Mouse (Mus musculus) forebrain, embryonic 13.5 days (tissue): ENCODE measurements around the gene Ubtd2. TPM values are rescaled to one million over a fixed set of nuclear protein-coding genes. Genes with fewer than 3 reads are reported as not detected.
"Not testable (repeated sequence)": the region's sequence is repeated elsewhere in the genome, so short reads cannot be mapped to it uniquely, and the experiment has no call there.

Experiments
- ATAC-seq: fragments of 200-750 bp; cut with Nextera tagmentation; 2 replicates; pipeline ENCODE4 v1.8.0; 2017
- H3K27ac ChIP-seq: fragments of 300-500 bp; sonication (generic); 2 replicates; pipeline ENCODE4 v1.5.1; 2015; ENCODE audit warnings: inconsistent platforms, mild to moderate bottlenecking, moderate library complexity
- H3K27me3 ChIP-seq: fragments of 300-500 bp; sonication (generic); 2 replicates; pipeline ENCODE4 v1.6.1; 2015; ENCODE audit warnings: mild to moderate bottlenecking, inconsistent platforms
- H3K36me3 ChIP-seq: fragments of 300-500 bp; sonication (generic); 2 replicates; pipeline ENCODE4 v1.6.1; 2015; ENCODE audit warnings: mild to moderate bottlenecking, inconsistent platforms; ENCODE audit not compliant: poor library complexity, severe bottlenecking
- H3K4me1 ChIP-seq: fragments of 300-500 bp; sonication (generic); 2 replicates; pipeline ENCODE4 v1.6.1; 2015; ENCODE audit warnings: inconsistent platforms
- H3K4me2 ChIP-seq: fragments of 300-500 bp; sonication (generic); 2 replicates; pipeline ENCODE4 v1.6.1; 2015; ENCODE audit warnings: inconsistent platforms, mild to moderate bottlenecking, moderate library complexity
- H3K4me3 ChIP-seq: fragments of 300-500 bp; sonication (generic); 2 replicates; pipeline ENCODE4 v1.5.1; 2015; ENCODE audit warnings: mild to moderate bottlenecking, inconsistent platforms
- H3K9ac ChIP-seq: fragments of 300-500 bp; sonication (generic); 2 replicates; pipeline ENCODE4 v1.6.1; 2015; ENCODE audit warnings: mild to moderate bottlenecking, inconsistent platforms
- H3K9me3 ChIP-seq: fragments of 300-500 bp; sonication (generic); replicated peaks from 2 replicates; pipeline ENCODE4 v1.6.1; 2016; ENCODE audit warnings: inconsistent platforms
- WGBS: fragments of 180-500 bp; shearing (Covaris S2); methylation state at CpG from one replicate; pipeline ENCODE4 v1.1.7; 2015; 5-methylcytosine and 5-hydroxymethylcytosine counted together
- polyA plus RNA-seq: library from polyadenylated mRNA; unstranded; fragments of >200 nt; fragmentation: Nextera tagmentation; extraction: Ambion mirVana; gene quantifications from 2 replicates; pipeline ENCODE4 v1.2.1, GENCODE M21; 2015

Ubtd2 gene
- polyA plus RNA-seq, 1 experiment from 2014 or later = 59.4 TPM

GRCm38 (mm10) chr11:32498757-32499535 lies 43.8 kb downstream of the Ubtd2 start:
- H3K27ac ChIP-seq = peak overlapping the region; percentile 70
- H3K36me3 ChIP-seq = peaks cover 15% of the 10 kb centered on the region
- no peak overlapping the region for H3K4me2 ChIP-seq
- H3K4me1 ChIP-seq = peaks cover 10% of the 10 kb centered on the region
- no peak overlapping the region for H3K4me3 ChIP-seq
- no peaks in the 10 kb centered on the region for H3K27me3 ChIP-seq
- H3K9me3 ChIP-seq = no peaks in the 10 kb centered on the region
- 73% methylated on average over 7 of the region's 7 CpGs for WGBS
- H3K9ac ChIP-seq = no peak overlapping the region
- peak; percentile 43; the same call in 1 of the 2 replicates for ATAC-seq

- no peak overlapping the region for H3K9ac ChIP-seq
- no peak overlapping the region for H3K4me2 ChIP-seq
- no peaks in the 10 kb centered on the region for H3K9me3 ChIP-seq
- H3K4me1 ChIP-seq = peaks cover 10% of the 10 kb centered on the region
- no peak for ATAC-seq
- H3K27ac ChIP-seq = no peak overlapping the region
- no peaks in the 10 kb centered on the region for H3K27me3 ChIP-seq
- no peak overlapping the region for H3K4me3 ChIP-seq
- peaks cover 15% of the 10 kb centered on the region for H3K36me3 ChIP-seq
- WGBS = 94% methylated on average over 4 of the region's 4 CpGs
Measured at GRCm38 (mm10) chr11:32499931-32500330, 44.8 kb downstream of the Ubtd2 start.

DNA sequence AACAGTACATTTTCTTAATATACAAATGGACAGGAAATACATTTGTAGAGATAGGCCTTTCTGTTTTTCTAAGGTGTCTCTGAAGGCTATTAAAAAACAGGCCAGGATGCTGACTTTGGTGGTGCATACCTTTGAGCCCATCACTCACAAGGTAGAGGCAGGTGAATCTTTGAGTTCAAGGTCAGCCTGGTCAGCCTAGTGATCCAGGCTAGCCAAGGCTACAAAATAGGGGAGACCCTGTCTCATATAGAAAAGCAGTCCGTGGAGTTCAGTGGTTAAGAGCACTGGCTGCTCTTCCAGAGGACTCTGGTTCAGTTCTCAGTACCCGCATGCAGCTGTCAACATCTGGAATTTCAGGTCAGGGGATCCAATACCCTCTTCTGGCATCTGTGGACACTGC lies 48.5 kb downstream of the Ubtd2 start:
- Histone ChIP-seq H3K27me3 (no peaks in the 10 kb centered on the region), H3K9me3 (no peaks in the 10 kb centered on the region), H3K4me3 (no peak overlapping the region), H3K36me3 (peaks cover 15% of the 10 kb centered on the region), H3K27ac (no peak overlapping the region), H3K4me2 (no peak overlapping the region), H3K9ac (no peak overlapping the region), H3K4me1 (peaks cover 6% of the 10 kb centered on the region)
- no peak for ATAC-seq
- 100% methylated on average over 2 of the region's 2 CpGs for WGBS

GRCm38 (mm10) chr11:32505091-32505739 lies 50.0 kb downstream of the Ubtd2 start:
- H3K4me2 ChIP-seq = no peak overlapping the region
- WGBS = 89% methylated on average over 7 of the region's 7 CpGs
- peaks cover 15% of the 10 kb centered on the region for H3K36me3 ChIP-seq
- H3K9ac ChIP-seq = no peak overlapping the region
- H3K4me1 ChIP-seq = no peaks in the 10 kb centered on the region
- no peak overlapping the region for H3K27ac ChIP-seq
- no peaks in the 10 kb centered on the region for H3K9me3 ChIP-seq
- no peaks in the 10 kb centered on the region for H3K27me3 ChIP-seq
- no peak for ATAC-seq
- H3K4me3 ChIP-seq = no peak overlapping the region

GRCm38 (mm10) chr11:32510930-32511329 lies 55.8 kb downstream of the Ubtd2 start:
- no peak overlapping the region for H3K4me3 ChIP-seq
- peaks cover 6% of the 10 kb centered on the region for H3K36me3 ChIP-seq
- ATAC-seq = no peak
- no peaks in the 10 kb centered on the region for H3K9me3 ChIP-seq
- no peaks in the 10 kb centered on the region for H3K4me1 ChIP-seq
- H3K9ac ChIP-seq = no peak overlapping the region
- H3K27ac ChIP-seq = no peak overlapping the region
- 75% methylated on average over 1 of the region's 1 CpGs for WGBS
- no peaks in the 10 kb centered on the region for H3K27me3 ChIP-seq
- H3K4me2 ChIP-seq = no peak overlapping the region

DNA sequence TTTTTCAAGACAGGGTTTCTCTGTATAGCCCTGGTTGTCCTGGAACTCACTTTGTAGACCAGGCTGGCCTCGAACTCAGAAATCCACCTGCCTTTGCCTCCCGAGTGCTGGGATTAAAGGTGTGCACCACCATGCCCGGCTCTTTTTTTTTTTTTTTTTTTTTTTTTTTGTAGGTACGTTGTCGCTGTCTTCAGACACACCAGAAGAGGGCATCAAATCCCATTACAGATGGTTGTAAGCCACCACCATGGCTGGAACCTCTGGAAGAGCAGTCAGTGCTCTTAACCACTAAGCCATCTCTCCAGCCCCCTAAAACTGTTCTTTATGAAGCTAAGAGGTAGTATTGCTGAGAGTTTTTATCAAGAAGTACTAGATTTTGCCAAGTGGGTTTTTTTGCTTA lies 59.7 kb downstream of the Ubtd2 start:
- WGBS = 93% methylated on average over 4 of the region's 5 CpGs
- not testable (repeated sequence) for H3K9me3 ChIP-seq, H3K4me3 ChIP-seq, H3K27ac ChIP-seq, H3K27me3 ChIP-seq, H3K4me2 ChIP-seq, ATAC-seq, H3K9ac ChIP-seq, H3K4me1 ChIP-seq
- peaks cover 24% of the 10 kb centered on the region for H3K36me3 ChIP-seq

GRCm38 (mm10) chr11:32516091-32516490 lies 60.9 kb downstream of the Ubtd2 start:
- no peak overlapping the region for H3K4me3 ChIP-seq
- H3K27ac ChIP-seq = no peak overlapping the region
- H3K27me3 ChIP-seq = no peaks in the 10 kb centered on the region
- H3K9ac ChIP-seq = no peak overlapping the region
- no peak for ATAC-seq
- no peak overlapping the region for H3K4me2 ChIP-seq
- H3K36me3 ChIP-seq = peaks cover 24% of the 10 kb centered on the region
- no peaks in the 10 kb centered on the region for H3K9me3 ChIP-seq
- 90% methylated on average over 12 of the region's 12 CpGs for WGBS
- no peaks in the 10 kb centered on the region for H3K4me1 ChIP-seq

DNA sequence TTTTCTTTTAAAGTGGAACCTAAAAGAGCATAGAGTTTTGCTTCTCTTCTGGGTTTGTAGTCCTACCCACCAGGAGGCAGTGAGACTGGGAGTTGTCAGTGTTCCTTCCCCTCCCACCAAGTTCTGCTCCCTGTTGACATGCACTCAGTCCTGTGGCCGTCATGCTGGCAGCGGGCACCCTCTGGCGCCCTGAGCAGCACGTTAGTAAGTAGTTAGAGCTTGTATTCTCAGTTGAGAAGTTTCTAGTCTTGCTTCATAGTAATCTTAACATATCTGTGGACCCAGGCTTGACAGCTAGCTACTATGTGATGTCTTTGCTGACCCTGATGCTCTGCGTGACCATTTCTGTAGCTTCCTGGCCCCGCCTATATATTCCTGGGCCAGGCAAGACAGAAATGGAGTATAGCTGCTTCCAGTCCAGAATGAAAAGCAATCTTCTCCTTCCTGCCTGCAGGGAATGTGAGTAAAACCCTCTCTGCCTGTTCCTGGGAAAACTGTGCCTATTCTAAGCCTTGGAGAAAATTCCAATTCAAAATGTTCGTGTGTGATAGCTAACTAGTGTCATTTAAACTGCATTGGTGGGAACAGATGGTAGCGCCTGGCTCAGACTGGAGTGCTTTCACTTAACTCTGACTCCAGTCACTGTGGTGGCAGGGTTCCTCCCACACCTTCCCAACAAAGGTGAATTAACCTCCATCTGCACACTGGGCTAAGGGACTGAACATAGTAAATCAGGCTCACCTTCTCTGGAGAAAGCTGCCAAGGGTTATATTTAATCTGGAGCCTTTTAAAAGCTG lies 61.9 kb downstream of the Ubtd2 start:
- no peak overlapping the region for H3K4me2 ChIP-seq
- WGBS = 87% methylated on average over 8 of the region's 8 CpGs
- no peaks in the 10 kb centered on the region for H3K9me3 ChIP-seq
- no peak overlapping the region for H3K4me3 ChIP-seq
- peak; percentile 62; the same call in 1 of the 2 replicates for ATAC-seq
- H3K27ac ChIP-seq = peak overlapping the region; percentile 26; the same call in 1 of the 2 replicates
- peaks cover 24% of the 10 kb centered on the region for H3K36me3 ChIP-seq
- no peaks in the 10 kb centered on the region for H3K4me1 ChIP-seq
- no peak overlapping the region for H3K9ac ChIP-seq
- no peaks in the 10 kb centered on the region for H3K27me3 ChIP-seq

DNA sequence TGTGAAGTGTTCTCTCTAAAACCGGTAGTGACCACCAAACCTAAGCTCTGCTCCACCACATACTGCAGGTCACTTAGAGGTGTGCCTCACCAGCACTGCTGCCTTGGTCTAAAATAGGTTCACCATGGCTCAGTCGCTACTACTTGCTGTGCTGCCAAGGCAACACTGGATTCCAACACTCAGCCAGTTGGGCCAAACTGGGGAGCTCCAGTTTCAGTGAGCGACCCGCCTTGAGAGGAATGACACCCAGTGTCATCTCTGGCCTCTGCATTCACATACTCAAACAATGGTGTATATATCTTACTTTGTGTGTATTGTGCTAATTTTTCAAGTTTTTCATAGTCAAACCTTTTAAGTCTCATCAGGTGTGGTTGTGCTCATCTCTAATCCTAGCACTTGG lies 63.6 kb downstream of the Ubtd2 start:
- ATAC-seq = no peak
- Histone ChIP-seq H3K9me3 (no peaks in the 10 kb centered on the region), H3K27me3 (no peaks in the 10 kb centered on the region), H3K27ac (no peak overlapping the region), H3K4me2 (no peak overlapping the region), H3K9ac (no peak overlapping the region), H3K4me1 (no peaks in the 10 kb centered on the region), H3K36me3 (peaks cover 24% of the 10 kb centered on the region), H3K4me3 (no peak overlapping the region)
- 91% methylated on average over 4 of the region's 4 CpGs for WGBS

- Histone ChIP-seq H3K4me3 (no peak overlapping the region), H3K36me3 (peaks cover 26% of the 10 kb centered on the region), H3K27me3 (no peaks in the 10 kb centered on the region), H3K4me2 (no peak overlapping the region), H3K9ac (no peak overlapping the region), H3K4me1 (no peaks in the 10 kb centered on the region), H3K27ac (no peak overlapping the region), H3K9me3 (no peaks in the 10 kb centered on the region)
- no peak for ATAC-seq
- 91% methylated on average over 1 of the region's 1 CpGs for WGBS
Measured at GRCm38 (mm10) chr11:32519354-32519753, 64.2 kb downstream of the Ubtd2 start.

GRCm38 (mm10) chr11:32521246-32521645 lies 66.1 kb downstream of the Ubtd2 start:
- Histone ChIP-seq H3K4me1 (no peaks in the 10 kb centered on the region), H3K27ac (no peak overlapping the region), H3K9me3 (no peaks in the 10 kb centered on the region), H3K27me3 (no peaks in the 10 kb centered on the region), H3K4me3 (no peak overlapping the region), H3K4me2 (no peak overlapping the region), H3K36me3 (peaks cover 31% of the 10 kb centered on the region), H3K9ac (no peak overlapping the region)
- no peak for ATAC-seq
- 91% methylated on average over 2 of the region's 2 CpGs for WGBS
